Mouse (Mus musculus): ENCODE measurements around the gene Trim67. TPM values are rescaled to one million over a fixed set of nuclear protein-coding genes. Genes with fewer than 3 reads are reported as not detected.
"Not testable (repeated sequence)": the region's sequence is repeated elsewhere in the genome, so short reads cannot be mapped to it uniquely, and the experiment has no call there.

Gene Trim67
- polyA plus RNA-seq, 1 experiment from 2014 or later = 0.64 TPM

DNA sequence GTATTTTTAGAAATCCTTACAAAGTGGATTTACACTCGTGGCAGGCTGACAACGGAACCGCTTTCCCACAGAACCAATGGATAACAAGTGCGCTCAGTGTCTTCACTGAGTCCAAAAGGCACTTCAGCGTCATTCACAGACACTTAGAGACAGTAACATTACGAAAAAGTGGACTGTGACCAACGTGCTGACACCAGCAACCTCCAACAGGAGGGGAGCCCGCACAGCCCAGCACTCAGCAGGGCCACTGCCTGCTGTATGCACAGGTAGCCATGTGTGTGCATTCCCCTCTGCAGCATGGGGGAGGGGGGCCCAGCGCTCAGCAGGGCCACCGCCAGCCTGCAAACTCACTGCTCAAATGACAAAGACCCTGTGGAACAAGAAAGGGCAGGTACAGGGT lies 46.5 kb downstream of the Trim67 start:
- no peak overlapping the region for H3K4me2 ChIP-seq (replicated peaks)
- no peaks in the 10 kb centered on the region for H3K4me1 ChIP-seq (replicated peaks)
- H3K27ac ChIP-seq = no peak overlapping the region
- no peaks in the 10 kb centered on the region for H3K27me3 ChIP-seq (replicated peaks)
- ATAC-seq = no peak
- WGBS = 93% methylated on average over 10 of the region's 10 CpGs
- H3K9ac ChIP-seq = no peak overlapping the region
- H3K36me3 ChIP-seq = peaks cover 28% of the 10 kb centered on the region
- H3K9me3 ChIP-seq = no peaks in the 10 kb centered on the region
- H3K4me3 ChIP-seq (replicated peaks) = no peak overlapping the region

DNA sequence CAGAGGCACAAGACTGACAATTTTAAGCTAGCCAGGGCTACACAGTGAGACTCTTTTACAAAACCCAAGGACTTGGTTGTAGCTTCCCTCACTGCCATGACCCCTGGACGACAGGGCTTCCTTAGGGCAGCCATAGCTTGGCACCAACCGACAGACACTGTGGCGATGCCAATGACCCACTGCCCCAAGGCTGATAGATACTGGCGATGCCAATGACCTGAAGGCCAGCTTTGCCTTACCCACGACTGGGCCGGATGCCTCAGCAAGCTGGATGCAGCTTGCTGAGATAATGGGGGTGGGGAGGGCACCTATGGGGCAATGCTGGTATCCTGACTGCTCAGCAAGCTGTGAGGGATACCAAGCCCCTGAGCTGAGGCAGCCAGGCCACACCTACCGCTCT lies 48.0 kb downstream of the Trim67 start:
- Histone ChIP-seq H3K36me3 (peaks cover 28% of the 10 kb centered on the region), H3K9me3 (no peaks in the 10 kb centered on the region), H3K9ac (no peak overlapping the region), H3K4me2 (replicated peaks) (no peak overlapping the region), H3K27me3 (replicated peaks) (no peaks in the 10 kb centered on the region), H3K4me3 (replicated peaks) (no peak overlapping the region), H3K4me1 (replicated peaks) (no peaks in the 10 kb centered on the region), H3K27ac (no peak overlapping the region)
- WGBS = 96% methylated on average over 7 of the region's 7 CpGs
- no peak for ATAC-seq

DNA sequence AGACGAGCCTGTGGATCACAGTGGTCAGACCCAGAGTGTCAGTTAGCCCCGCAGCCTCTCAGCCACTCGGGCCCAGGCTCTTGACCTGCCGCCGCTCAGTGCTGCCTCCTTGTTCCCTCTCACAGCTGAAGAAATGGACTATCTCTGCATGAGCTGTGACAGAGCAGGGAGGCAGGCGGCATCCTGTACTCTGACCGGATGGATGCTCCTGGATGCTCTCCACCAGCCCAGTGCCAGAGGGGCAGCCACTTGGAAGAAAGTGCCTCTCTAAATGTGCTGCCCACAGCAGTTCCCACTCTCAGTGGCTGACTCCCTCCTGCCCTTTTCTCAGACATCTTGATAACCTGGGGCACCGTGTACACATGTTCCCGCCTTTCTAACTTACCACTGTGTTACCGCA lies 48.9 kb downstream of the Trim67 start:
- WGBS = 87% methylated on average over 10 of the region's 10 CpGs
- H3K36me3 ChIP-seq = peaks cover 28% of the 10 kb centered on the region
- ATAC-seq = no peak

DNA sequence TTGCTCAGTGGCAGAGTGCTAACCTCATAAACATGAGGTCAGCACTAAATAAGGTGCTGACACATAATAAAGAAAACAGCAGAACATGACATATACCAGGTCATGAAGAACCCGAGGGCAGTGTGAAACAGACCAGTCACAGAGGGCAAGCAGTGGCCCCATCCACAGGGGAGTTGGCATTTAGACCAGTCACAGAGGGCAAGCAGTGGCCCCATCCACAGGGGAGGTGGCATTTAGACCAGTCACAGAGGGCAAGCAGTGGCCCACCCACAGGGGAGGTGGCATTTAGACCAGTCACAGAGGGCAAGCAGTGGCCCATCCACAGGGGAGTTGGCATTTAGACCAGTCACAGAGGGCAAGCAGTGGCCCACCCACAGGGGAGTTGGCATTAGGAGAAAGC lies 50.0 kb downstream of the Trim67 start:
- H3K4me2 ChIP-seq (replicated peaks); ATAC-seq; H3K4me3 ChIP-seq (replicated peaks); H3K9ac ChIP-seq; H3K9me3 ChIP-seq; H3K27me3 ChIP-seq (replicated peaks); H3K27ac ChIP-seq; H3K4me1 ChIP-seq (replicated peaks): not testable (repeated sequence)
- peaks cover 28% of the 10 kb centered on the region for H3K36me3 ChIP-seq
- WGBS = 69% methylated on average over 1 of the region's 1 CpGs

More for the DNA sequence above, 48.9 kb downstream of the Trim67 start:
- Histone ChIP-seq H3K27ac (no peak overlapping the region), H3K27me3 (replicated peaks) (no peaks in the 10 kb centered on the region), H3K4me2 (replicated peaks) (no peak overlapping the region), H3K4me1 (replicated peaks) (no peaks in the 10 kb centered on the region), H3K4me3 (replicated peaks) (no peak overlapping the region), H3K9ac (no peak overlapping the region), H3K9me3 (no peaks in the 10 kb centered on the region)

DNA sequence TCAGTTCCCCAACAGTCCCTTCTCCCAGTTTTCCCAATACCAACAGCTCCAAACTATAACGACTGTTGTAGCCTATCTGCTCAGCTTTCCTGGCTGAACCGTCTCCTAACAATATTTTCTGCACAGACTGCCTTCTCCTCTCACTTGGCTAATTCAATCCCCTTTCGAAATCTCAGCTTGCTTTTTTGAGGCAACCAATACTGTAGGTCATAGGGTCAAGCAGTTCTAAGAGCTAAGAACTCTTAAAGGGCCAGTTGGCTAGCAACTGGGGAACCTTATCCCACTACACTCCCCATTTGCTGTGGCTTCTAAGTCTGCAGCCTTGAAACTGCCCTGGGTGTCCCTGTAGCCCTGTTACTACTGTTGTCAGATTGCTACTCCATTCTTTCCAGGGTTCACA lies 52.2 kb downstream of the Trim67 start:
- Histone ChIP-seq H3K27me3 (replicated peaks) (no peaks in the 10 kb centered on the region), H3K36me3 (peaks cover 14% of the 10 kb centered on the region), H3K4me1 (replicated peaks) (no peaks in the 10 kb centered on the region), H3K9me3 (no peaks in the 10 kb centered on the region), H3K4me2 (replicated peaks) (no peak overlapping the region), H3K27ac (no peak overlapping the region), H3K9ac (no peak overlapping the region), H3K4me3 (replicated peaks) (no peak overlapping the region)
- no peak for ATAC-seq
- WGBS = 68% methylated on average over 3 of the region's 3 CpGs

DNA sequence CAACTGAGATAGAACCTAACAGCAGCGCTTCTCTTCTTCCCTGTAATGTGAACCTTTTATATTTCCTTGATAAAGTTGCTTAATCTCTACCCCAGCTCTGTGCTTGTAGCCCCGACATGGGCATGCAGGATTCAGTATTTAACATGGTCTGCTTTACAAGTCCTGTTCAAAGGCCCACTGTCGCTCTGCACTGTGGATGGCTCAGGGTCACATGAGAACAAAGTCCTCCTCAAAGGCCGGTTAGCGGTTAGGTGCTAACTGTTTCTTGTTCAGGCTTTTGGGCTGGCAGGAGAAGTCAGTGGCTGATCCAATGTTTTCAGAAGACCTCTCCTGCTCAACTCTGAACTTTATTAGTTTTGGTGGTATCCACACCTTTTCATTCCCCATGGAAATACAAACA lies 52.7 kb downstream of the Trim67 start:
- no peaks in the 10 kb centered on the region for H3K27me3 ChIP-seq (replicated peaks)
- no peak overlapping the region for H3K4me3 ChIP-seq (replicated peaks)
- ATAC-seq = no peak
- peaks cover 10% of the 10 kb centered on the region for H3K36me3 ChIP-seq
- no peak overlapping the region for H3K4me2 ChIP-seq (replicated peaks)
- H3K9me3 ChIP-seq = no peaks in the 10 kb centered on the region
- no peaks in the 10 kb centered on the region for H3K4me1 ChIP-seq (replicated peaks)
- H3K27ac ChIP-seq = no peak overlapping the region
- 77% methylated on average over 5 of the region's 5 CpGs for WGBS
- H3K9ac ChIP-seq = no peak overlapping the region

DNA sequence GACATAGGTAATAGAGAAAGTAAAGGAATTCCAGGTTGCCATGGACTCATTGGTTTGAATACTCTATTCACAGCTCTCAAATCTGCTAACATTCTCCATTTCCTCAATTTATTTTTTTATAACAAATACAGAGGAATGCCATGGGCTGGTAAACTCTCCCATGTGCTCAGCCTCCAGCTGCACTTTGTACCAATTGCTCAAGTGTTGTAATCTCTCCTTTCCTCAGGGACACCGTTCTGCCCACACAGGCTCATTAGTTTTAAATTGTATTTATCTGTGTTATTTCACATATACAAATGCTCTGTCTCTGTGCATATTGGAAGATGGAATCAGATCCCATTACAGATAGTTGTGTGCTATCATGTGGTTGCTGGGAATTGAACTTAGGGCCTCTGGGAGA lies 60.6 kb downstream of the Trim67 start:
- H3K27me3 ChIP-seq (replicated peaks) = no peaks in the 10 kb centered on the region
- H3K9ac ChIP-seq = no peak overlapping the region
- H3K36me3 ChIP-seq = peaks cover 49% of the 10 kb centered on the region
- no peak overlapping the region for H3K27ac ChIP-seq
- H3K4me1 ChIP-seq (replicated peaks) = no peaks in the 10 kb centered on the region
- H3K4me3 ChIP-seq (replicated peaks) = no peak overlapping the region
- H3K4me2 ChIP-seq (replicated peaks) = no peak overlapping the region
- 91% methylated on average over 1 of the region's 1 CpGs for WGBS
- peaks cover 12% of the 10 kb centered on the region; the same call in 1 of the 2 replicates for H3K9me3 ChIP-seq
- ATAC-seq = no peak

DNA sequence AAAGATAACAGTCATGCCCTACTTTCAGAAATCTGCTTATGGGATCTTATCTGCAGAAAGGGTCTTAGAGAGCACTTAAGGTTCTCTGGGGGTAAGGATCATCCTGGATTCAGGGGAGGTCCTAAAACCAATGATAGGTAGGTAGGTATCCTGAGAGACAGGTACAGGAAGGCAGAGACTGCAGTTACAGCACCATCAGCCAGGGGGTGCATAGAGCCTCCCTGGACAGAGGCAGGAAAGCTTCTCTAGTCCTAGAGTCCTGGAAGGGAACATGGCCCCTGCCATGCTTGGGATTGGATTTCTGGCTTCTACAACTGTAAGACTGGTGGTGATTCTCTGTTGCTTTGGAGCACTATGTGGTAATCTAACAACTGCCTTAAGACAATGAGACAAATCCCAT lies 66.6 kb downstream of the Trim67 start:
- Histone ChIP-seq H3K9me3 (0 out of 2 replicates have a peak, but pooled peaks cover 6% of the 10 kb centered on the region), H3K4me3 (replicated peaks) (no peak overlapping the region), H3K4me1 (replicated peaks) (peaks cover 4% of the 10 kb centered on the region; the same call in 1 of the 2 replicates), H3K4me2 (replicated peaks) (no peak overlapping the region), H3K27ac (no peak overlapping the region), H3K36me3 (peaks cover 50% of the 10 kb centered on the region), H3K27me3 (replicated peaks) (no peaks in the 10 kb centered on the region), H3K9ac (no peak overlapping the region)
- no peak for ATAC-seq

DNA sequence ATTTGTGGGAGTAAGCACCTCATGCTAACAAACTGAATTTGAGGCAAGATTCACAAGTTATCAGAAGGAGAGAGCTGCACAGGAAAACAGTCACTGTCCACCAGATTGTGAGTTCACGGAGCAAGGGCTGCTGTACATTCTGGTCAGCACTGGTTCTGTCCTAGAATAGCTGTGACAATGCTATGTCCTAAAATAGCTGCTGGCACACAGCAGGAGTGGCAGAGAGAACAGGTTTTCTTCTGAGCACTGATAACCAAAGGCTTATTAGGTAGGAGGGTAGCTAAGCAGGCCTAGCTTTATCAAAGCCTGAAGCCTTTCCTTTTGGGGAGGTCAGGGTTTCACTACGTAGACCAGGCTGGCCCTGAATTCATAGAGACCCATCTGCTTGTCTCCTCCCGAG lies 67.3 kb downstream of the Trim67 start:
- no peak for ATAC-seq
- Histone ChIP-seq H3K36me3 (peaks cover 43% of the 10 kb centered on the region), H3K9me3 (0 out of 2 replicates have a peak, but pooled peaks cover 4% of the 10 kb centered on the region), H3K4me3 (replicated peaks) (no peak overlapping the region), H3K27me3 (replicated peaks) (no peaks in the 10 kb centered on the region), H3K9ac (no peak overlapping the region), H3K4me2 (replicated peaks) (no peak overlapping the region), H3K27ac (no peak overlapping the region), H3K4me1 (replicated peaks) (peaks cover 4% of the 10 kb centered on the region; the same call in 1 of the 2 replicates)
- WGBS = 96% methylated on average over 3 of the region's 3 CpGs

DNA sequence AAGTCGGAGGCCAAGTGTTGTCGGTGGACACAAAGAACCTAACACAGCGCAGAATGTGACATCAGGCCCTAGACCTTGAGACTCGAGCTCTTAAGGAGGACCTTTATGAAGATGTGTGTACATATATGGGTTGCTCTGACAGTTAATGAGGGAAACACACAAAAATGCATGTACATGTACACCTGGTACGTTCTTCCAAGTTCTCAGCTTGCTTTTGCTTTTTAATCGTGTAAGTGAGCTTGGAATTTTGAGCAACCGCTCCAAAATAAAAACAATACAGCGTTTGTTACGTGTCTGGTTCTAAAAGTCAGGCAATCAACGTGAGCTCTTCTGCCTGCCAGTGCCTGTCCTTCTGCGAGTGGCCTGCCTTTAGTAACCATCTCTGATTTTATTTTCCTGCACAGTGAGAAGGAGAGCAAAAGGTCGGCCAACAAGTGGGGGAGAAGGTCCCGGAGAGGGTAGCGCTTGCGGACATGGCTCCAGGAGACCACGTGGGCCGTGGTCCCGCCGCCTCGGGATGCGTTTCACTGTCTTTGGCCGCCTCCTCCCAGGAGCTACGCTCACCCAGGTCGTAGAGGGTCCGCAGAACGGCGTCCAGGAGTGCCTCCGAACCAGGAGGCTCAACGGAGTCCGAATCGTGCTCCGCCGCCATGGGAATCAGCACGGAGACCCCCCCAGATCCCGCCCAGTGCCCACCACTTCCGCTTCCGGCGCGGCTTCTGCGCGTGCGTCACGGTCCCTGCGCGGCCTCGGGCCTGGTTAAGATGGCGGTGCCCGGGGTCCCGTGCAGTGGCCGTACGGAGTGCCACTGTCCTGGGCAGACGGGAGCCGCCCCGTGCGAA lies 69.7 kb downstream of the Trim67 start, which contains the start of the genes Gnpat and 2810004N23Rik:
TSS of gene Gnpat (plus strand) at position 713 of the 842 bp plus-strand sequence.
TSS of gene 2810004N23Rik (minus strand) at position 800 of the 842 bp plus-strand sequence.
- H3K36me3 ChIP-seq = peaks cover 23% of the 10 kb centered on the region
- no peaks in the 10 kb centered on the region for H3K9me3 ChIP-seq
- no peaks in the 10 kb centered on the region for H3K27me3 ChIP-seq (replicated peaks)
- H3K27ac ChIP-seq = peak within 1 kb of the TSS; percentile 93
- peaks cover 4% of the 10 kb centered on the region; the same call in 1 of the 2 replicates for H3K4me1 ChIP-seq (replicated peaks)
- peak within 1 kb of the TSS; percentile 81 for H3K4me3 ChIP-seq (replicated peaks)
- ATAC-seq = peak; percentile 98
- WGBS = 2% methylated on average over 55 of the region's 55 CpGs
- H3K9ac ChIP-seq = peak within 1 kb of the TSS; percentile 96
- H3K4me2 ChIP-seq (replicated peaks) = peak within 1 kb of the TSS; percentile 77

DNA sequence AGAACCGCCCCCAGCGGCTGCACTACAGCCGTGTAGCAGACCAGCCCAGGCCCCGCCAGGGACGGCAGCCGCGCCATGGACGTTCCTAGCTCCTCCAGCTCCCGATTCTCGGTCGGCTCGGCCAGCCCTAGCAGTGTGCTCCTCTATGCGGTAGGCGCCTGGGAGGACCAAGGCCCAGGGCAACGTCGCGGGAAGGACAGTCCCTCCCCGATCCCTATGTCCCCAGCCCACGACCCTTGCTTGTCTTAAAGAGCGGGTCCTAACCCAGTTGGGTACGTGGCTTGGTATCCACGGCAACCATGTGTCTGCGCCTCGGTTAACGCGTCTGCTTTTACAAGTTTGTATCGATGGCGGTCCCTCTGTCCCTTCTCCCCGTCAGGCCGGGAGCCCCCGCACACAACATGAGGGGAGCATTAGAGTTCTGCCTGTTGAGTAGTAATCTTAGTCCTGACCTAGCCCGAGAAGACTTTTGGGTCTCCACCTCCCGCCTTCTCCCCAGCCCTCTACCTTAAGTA lies 70.3 kb downstream of the Trim67 start:
- Histone ChIP-seq H3K27ac (peak overlapping the region; percentile 93), H3K9ac (peak overlapping the region; percentile 96), H3K4me1 (replicated peaks) (peaks cover 4% of the 10 kb centered on the region; the same call in 1 of the 2 replicates), H3K27me3 (replicated peaks) (no peaks in the 10 kb centered on the region), H3K9me3 (no peaks in the 10 kb centered on the region), H3K36me3 (peaks cover 16% of the 10 kb centered on the region), H3K4me3 (replicated peaks) (peak overlapping the region; percentile 81), H3K4me2 (replicated peaks) (peak overlapping the region; percentile 77)
- 0% methylated on average over 33 of the region's 33 CpGs for WGBS
- ATAC-seq = peak; percentile 82

DNA sequence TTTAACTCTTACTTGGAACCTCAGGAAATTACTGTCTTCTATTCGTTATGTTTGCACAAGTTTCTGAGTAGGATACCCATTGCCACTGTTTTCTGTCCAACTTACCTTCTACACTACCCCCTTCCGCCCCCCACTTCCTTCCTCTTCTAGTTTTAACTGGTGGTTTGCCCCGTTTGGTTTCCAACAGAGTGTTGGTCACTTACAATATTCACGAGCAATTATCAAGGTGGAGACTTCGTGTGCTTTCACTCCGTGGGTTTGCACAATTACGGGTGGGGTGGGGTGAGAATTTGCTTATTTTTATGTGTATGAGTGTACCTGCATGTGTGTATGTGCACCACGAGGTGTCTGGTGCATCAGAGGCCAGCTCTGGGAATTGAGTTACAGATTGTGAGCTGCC lies 70.8 kb downstream of the Trim67 start:
- peaks cover 4% of the 10 kb centered on the region; the same call in 1 of the 2 replicates for H3K4me1 ChIP-seq (replicated peaks)
- peaks cover 13% of the 10 kb centered on the region; the same call in 1 of the 2 replicates for H3K36me3 ChIP-seq
- H3K4me3 ChIP-seq (replicated peaks) = peak overlapping the region; percentile 81
- WGBS = 8% methylated on average over 8 of the region's 8 CpGs
- no peak for ATAC-seq
- H3K4me2 ChIP-seq (replicated peaks) = peak overlapping the region; percentile 77
- peak overlapping the region; percentile 96 for H3K9ac ChIP-seq
- H3K27ac ChIP-seq = peak overlapping the region; percentile 93; the same call in 1 of the 2 replicates
- H3K27me3 ChIP-seq (replicated peaks) = no peaks in the 10 kb centered on the region
- H3K9me3 ChIP-seq = no peaks in the 10 kb centered on the region

Measured in intestine, embryonic 15.5 days (tissue).